Mouse (Mus musculus) 3T3-L1 (cell line): ENCODE results near the gene Snph.
"Not testable (repeated sequence)": the region's sequence is repeated elsewhere in the genome, so short reads cannot be mapped to it uniquely, and the experiment has no call there.

ENCODE experiments used
- DNase-seq: peaks from one replicate; pipeline ENCODE4 v3.0.0-alpha.2; 2015; ENCODE audit warnings: low read depth, low spot score

Gene Snph

DNA sequence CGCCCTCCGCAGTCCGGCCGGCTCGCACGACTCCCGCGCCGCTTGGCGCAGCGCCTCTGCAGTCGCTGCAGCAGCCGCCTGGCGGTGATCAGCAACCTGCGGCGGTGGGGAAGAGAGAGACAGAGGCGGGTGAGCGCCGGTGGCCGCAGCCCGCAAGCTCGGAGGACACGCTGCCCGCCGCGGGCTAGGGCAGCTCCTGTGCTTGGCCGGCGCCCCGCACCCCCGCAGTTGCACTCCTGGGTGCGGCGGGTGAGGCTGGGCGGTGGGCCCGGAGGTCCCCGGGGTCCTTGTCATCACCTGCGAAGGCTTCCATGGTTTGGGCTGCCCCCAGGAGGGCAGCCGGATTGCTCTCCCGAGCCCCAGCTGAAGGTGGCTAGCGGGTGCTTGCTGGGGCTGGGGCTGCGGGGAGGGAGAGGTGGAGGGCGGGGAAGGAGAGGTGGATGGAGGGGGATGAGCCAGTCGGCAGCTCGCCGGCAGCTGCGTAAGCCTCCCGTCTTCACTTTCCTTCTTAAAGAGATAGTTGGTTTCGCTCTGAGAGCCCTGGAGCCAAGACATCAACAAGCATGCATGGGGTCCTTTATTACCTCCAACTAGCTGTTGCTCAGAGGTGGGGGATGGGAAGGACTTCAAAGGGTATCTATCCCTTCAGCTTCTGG, at the start of gene Snph:
TSS of gene Snph (minus strand) at position 435 of the 656 bp plus-strand sequence.
- no peak for DNase-seq

DNA sequence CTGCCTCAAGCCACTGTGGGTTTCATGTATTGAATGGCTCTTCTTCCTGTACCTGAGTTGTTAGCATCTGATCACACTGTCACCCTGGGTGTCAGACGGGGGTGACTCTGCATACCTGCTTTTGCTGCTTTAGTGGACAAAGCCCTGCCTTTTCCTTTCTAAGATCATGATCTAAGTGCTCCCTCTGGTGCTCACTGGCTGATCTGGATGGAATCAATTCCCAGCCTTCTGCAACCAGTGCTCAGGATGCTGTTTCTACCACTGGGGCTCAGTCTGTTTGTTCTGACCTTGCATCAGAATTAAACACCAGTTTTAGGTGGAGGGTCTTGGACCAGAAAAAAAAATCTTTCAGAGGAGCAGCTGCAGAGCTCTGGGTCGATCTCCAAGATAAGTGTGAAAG, 43.8 kb upstream of the Snph start:
- peak; percentile 16 for DNase-seq

GRCm38 (mm10) chr2:151670968-151671329, 38.6 kb upstream of the Snph start:
- no peak for DNase-seq

DNA sequence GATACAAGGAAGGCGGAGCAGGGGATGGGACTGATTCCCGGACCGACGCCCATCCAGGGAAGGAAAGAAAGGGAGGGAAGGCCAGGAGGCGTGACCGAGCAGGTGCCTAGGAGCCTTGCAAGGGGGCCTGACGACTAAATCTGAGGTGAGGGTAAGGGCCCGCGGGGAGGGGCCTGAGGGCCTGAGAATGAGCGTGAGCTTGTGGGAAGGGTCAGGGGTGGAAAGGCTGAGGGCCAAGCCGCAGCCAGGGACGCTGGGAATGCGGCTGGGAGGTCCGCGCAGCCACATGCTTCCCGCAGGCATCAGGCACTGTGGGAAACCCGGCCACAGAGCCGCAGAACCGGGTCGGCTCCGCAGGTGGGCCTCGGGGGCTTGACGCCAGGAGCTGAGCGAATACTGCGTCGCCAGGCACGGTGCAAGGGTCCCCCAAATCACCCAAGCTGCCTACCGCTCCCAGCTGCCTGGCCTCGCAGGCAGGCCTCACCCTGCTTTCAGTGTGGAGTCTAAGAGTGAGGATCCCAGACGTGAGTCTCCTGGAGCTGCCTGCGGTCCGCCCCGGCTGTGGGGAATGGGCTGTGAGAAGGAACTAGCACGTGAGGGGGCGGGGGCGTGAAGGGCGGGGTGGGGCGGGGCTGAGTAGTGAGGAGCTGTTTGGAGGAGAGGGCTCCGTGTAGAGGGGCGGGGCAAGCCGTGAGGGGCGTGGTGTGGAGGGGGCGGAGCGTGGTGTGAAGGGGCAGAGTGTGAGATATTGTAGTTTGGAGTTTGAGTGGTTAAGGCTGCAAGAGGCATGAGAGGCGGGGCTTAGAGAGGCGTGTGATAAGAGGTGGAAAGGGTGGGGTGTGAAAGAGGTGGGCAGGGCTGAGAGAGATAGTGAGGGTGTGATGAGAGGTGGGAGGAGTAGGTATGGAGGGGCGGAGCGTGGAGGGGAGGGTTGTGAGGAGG, 37.9 kb upstream of the Snph start:
- DNase-seq, result no peak

GRCm38 (mm10) chr2:151668433-151668832, 36.0 kb upstream of the Snph start, which contains the start of gene Rad21l:
Rad21l (minus strand) TSS chr2:151668533.
- no peak for DNase-seq

- no peak for DNase-seq
Measured at GRCm38 (mm10) chr2:151652053-151652452, 19.7 kb upstream of the Snph start.

DNA sequence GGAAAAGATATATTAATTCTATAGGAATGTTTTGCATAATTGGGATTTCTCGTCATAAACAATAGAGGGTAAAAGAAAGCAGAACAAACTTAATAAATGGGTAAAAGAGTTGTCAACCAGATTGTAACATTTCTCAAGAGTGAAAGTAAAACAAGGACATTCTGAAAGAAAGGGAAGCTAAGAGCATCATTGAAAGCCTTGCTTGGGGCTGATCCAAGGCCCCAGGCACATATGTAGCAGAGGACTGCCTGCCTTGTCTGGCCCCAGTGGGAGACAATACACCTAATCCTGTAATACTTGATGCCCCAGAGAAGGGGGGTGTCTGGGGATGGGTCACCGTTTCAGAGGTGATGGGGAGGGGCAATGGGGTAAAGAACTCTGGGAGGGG, 3.6 kb upstream of the Snph start:
- no peak for DNase-seq

- DNase-seq, result no peak
Measured at GRCm38 (mm10) chr2:151635362-151636014, 3.1 kb upstream of the Snph start.

DNA sequence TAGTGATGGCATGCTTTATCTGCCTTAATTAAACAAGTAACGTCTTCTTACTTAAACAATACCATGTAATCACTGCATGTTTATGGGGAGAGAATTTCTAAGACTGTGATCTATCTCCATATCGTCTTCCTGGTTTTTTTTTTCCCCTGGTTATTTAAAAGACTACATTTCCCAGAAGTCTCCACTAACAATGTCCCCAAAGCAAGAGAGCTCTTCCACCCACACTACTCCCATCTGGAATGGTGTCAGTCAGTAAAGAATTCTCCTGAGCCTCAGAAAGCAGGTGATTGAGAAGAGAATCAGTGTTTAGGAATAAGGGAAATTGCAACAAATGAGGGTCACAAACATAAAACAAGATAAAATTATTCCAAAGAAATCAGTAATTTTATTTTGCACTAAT, 2.5 kb upstream of the Snph start:
- DNase-seq, result no peak

- no peak for DNase-seq
Measured at GRCm38 (mm10) chr2:151632982-151633381, 589 bp upstream of the Snph start.

DNA sequence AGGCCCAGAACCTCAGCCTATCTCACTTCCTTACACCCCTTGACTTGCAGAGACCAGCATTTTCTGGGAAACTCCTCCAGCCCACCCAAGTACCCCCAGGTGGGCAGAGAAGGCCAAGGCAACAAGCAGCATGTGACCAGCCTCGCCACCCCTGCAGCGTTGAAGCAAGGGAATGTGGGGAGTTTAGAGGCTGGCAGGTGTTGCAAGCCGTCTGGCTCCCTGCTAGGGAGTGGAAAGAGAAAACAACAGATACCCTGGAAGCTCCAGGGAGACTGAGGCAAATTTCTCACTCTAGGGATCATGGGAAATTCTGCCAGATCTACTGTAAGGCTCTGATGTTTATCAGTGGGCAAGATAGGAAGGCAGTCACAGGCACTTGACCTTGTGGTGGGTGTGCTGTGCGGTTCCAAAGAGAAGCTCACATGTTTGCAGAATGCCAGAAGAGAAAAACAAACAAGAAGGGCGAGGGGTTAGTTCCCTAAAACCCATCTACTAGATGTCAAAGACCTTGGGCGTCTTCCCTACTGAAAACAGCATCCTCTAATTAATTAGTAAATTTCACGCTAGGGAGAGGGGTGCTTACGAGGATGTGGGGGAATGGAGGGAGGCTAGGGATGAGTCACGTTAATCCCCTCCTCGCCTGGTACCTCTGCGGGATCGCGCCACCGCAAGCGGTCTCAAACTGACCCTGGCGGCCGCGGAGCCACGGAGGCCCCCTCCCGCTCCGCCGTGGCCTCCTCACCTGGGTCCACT, 811 bp downstream of the Snph start:
- DNase-seq, result no peak

GRCm38 (mm10) chr2:151629310-151629709, 3.1 kb downstream of the Snph start:
- no peak for DNase-seq

DNA sequence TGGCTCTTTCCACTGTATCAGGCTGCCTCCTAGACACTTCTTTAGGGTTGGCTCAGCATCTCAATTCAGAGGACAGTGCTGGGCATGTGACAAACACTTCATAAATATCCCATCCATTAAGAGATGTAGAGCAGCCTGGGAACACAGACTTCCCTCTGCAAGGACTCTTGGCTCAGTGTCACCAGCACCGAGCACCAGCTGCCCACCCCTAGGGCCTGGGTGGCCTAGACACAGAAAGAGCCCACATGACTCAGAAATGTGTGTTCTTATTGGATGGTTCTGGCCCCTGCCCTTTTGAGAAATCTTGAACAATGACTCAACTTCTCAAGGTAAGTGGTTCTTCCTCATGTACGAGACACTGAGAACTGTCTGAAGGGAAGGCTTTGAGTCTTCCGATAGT, 4.4 kb downstream of the Snph start:
- DNase-seq, result no peak

DNA sequence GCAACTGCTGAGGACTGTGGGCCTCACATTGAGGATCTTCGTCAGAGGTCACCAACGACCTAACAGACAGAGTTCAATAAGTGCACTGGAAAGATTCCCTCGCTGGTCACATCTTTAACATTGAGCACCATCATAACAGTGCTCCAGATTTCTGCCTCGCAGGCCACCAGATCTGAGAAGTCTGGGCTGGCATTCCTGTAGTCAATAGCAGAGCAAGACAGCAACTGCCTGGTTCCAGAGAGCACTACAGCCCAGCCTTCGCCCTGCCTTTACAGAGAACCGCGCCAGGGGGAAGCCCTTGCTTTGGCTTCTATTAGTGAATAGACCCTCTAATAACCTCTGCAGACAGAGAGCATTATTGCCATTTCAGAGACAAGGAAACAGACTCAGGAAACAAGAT, 6.1 kb downstream of the Snph start:
- no peak for DNase-seq

GRCm38 (mm10) chr2:151623776-151624175, 8.6 kb downstream of the Snph start:
- peak; percentile 52 for DNase-seq

DNA sequence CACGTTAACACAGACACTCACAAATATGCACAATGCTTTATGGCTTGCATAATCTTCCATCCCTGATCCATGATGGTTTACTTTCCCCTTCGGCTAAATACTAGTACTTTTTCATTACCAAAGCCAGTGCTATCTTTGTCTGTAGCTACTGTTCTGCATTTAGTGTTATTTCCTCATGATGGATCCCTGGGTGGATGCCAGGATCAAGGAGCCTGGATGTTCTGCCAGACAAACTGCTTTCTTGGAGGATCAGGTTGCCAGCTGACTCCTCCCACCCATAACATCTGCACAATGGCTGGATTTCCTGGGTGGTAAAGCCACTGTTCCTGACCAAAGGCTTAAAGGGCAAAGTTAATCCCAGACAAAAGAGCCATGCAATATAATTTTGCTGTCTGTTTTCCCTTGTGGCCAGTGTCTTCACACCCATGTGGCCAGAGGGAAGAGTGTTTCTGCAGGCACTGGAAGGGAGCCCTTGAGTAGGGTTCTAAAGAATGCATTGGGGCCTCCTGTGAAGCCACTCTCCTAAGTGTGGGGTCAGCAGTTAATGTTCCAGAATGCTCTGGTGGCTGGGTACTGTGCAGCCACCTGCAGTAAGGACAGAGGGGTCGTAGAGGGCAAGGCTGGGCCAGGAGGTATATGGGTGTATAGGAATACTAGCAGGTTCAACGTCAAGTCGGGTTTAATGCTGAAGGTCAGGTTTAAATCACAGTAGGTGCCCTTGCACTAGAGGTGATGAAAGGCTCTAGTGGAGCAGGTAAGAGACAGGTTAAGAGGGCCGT, 15.7 kb downstream of the Snph start:
- peak; percentile 45 for DNase-seq

GRCm38 (mm10) chr2:151615779-151616178, 16.6 kb downstream of the Snph start:
- DNase-seq, result not testable (repeated sequence)

DNA sequence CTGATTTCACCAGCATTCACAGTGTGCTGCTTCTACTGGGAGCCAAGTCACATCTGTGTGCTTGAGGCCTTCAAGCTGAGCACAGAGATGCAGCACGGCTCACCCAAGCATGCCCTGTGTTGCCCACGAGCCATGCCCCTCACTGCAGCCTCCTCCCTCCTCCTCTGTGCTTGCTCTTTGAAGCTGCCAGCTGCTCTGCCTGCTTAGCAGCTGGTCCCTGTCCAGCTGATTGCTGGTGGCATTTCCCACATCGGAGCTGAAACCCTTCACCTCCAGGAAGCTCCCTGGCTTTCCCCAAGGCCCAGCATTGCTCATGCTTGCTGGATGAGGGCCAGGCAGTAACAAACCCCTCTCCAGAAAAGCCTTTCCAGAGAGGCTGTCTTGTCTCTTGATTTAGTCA, 22.4 kb downstream of the Snph start:
- peak; percentile 46 for DNase-seq

DNA sequence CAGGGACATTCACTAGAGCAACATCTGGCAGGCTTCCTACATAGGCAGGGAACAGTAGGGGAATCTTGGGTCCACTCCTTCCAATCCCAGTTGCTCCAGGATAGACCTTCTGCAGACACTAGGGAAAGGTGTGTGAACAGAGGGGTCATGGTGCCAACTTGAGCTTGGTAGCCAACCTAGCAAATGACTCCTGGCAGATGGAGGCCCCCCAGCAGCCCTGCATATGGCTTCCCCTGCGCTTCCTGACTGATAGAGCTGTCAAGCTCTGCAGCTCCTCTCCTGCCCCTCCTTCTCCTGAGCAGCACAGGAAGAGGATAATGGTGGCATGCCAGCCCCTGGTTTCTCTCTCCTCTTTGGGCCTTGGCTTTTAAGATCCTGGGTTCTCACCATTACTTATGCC, 24.0 kb downstream of the Snph start:
- DNase-seq, result no peak

- DNase-seq, result peak; percentile 47
Measured at GRCm38 (mm10) chr2:151605437-151605987, 26.9 kb downstream of the Snph start.

GRCm38 (mm10) chr2:151603630-151604029, 28.8 kb downstream of the Snph start:
- DNase-seq, result peak; percentile 6
